Mouse (Mus musculus): ENCODE data around the gene Mif.
A peak's percentile ranks its signal among the peaks of the same experiment; 100 is the strongest.
"Not testable (repeated sequence)": the region's sequence is repeated elsewhere in the genome, so short reads cannot be mapped to it uniquely, and the experiment has no call there.

Mif gene

GRCm38 (mm10) chr10:75859786-75860470 is at the start of gene Mif:
Mif (minus strand) TSS chr10:75860240.
- peak; percentile 94 for DNase-seq

- no peak for DNase-seq
Observed at GRCm38 (mm10) chr10:75906882-75907281, 46.8 kb upstream of the Mif start.

GRCm38 (mm10) chr10:75904391-75904790 is 44.4 kb upstream of the Mif start:
- no peak for DNase-seq

GRCm38 (mm10) chr10:75898846-75899245 is 38.8 kb upstream of the Mif start:
- DNase-seq: no peak

- no peak for DNase-seq
Observed at GRCm38 (mm10) chr10:75898039-75898564, 38.1 kb upstream of the Mif start.

- peak; percentile 81 for DNase-seq
Observed at GRCm38 (mm10) chr10:75897373-75897772, 37.3 kb upstream of the Mif start.

GRCm38 (mm10) chr10:75896208-75896607 is 36.2 kb upstream of the Mif start:
- DNase-seq: no peak

- DNase-seq: no peak
Observed at GRCm38 (mm10) chr10:75895730-75896129, 35.7 kb upstream of the Mif start.

GRCm38 (mm10) chr10:75894601-75895000 is 34.6 kb upstream of the Mif start:
- no peak for DNase-seq

GRCm38 (mm10) chr10:75893089-75893750 is 33.2 kb upstream of the Mif start, which contains the start of gene Derl3:
Derl3 (plus strand) TSS chr10:75893413.
- DNase-seq: peak; percentile 99

GRCm38 (mm10) chr10:75889406-75890153 is 29.5 kb upstream of the Mif start:
- DNase-seq: no peak

GRCm38 (mm10) chr10:75887504-75887903 is 27.5 kb upstream of the Mif start:
- DNase-seq: not testable (repeated sequence)

GRCm38 (mm10) chr10:75884742-75885141 is 24.7 kb upstream of the Mif start:
- no peak for DNase-seq

- peak; percentile 92 for DNase-seq
Observed at GRCm38 (mm10) chr10:75883232-75883552, 23.2 kb upstream of the Mif start.

- peak; percentile 70 for DNase-seq
Observed at GRCm38 (mm10) chr10:75882433-75883231, 22.6 kb upstream of the Mif start.

GRCm38 (mm10) chr10:75881578-75882432 is 21.8 kb upstream of the Mif start:
- peak; percentile 67 for DNase-seq

- DNase-seq: peak; percentile 26
Observed at GRCm38 (mm10) chr10:75880771-75881577, 20.9 kb upstream of the Mif start.

GRCm38 (mm10) chr10:75880351-75880750 is 20.3 kb upstream of the Mif start:
- no peak for DNase-seq

GRCm38 (mm10) chr10:75878836-75879235 is 18.8 kb upstream of the Mif start:
- DNase-seq: no peak

GRCm38 (mm10) chr10:75873543-75874170 is 13.6 kb upstream of the Mif start:
- no peak for DNase-seq

All from retina, postnatal 1 day (tissue).